Mouse (Mus musculus) urinary bladder, adult 2 months (tissue): Measurements from ENCODE around the gene N4bp3. TPM values are rescaled to one million over a fixed set of nuclear protein-coding genes. Genes with fewer than 3 reads are reported as not detected.
A peak's percentile ranks its signal among the peaks of the same experiment; 100 is the strongest.
"Not testable (repeated sequence)": the region's sequence is repeated elsewhere in the genome, so short reads cannot be mapped to it uniquely, and the experiment has no call there.

ENCODE experiments used
- DNase-seq: peaks from one replicate; pipeline ENCODE4 v3.0.0; 2022; ENCODE audit warnings: low spot score
- polyA plus RNA-seq: library from polyadenylated mRNA; depleted of rRNA; stranded (reverse); fragments of >200 nt; gene quantifications from 2 replicates; pipeline ENCODE4 v1.2.3, GENCODE M21; 2012

Gene N4bp3
- polyA plus RNA-seq, 1 experiment = 4.2 TPM

DNA sequence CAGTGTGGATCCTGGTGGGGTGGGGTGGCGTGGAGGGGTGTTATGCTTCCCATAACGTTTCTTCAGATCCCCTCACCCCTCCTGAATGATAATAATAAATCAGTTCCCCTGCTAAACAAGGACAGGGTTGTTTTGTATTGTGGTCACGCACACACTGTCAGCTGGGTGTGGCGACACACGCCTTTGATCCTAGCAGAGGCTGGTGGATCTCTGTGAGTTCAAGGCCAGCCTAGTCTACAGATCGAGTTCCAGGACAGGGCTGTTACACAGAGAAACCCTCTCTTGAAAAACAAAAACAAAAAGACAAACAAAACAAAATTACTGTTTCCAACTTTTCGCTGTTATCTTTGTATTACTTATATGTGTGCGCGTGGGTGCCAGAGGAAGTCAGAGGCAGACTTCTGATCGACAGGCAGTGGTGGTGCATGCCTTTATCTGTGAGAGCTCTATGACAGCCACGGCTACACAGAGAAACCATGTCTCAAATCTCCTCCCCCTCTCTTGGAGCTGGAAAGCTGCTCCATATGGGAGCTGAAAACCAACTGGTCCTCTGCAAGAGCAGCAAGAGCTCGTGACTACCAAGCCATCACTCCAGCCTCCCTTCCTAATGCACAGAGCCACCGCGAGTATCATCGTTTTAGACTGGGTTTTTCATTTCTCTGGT lies 20.9 kb downstream of the N4bp3 start:
- DNase-seq = no peak

DNA sequence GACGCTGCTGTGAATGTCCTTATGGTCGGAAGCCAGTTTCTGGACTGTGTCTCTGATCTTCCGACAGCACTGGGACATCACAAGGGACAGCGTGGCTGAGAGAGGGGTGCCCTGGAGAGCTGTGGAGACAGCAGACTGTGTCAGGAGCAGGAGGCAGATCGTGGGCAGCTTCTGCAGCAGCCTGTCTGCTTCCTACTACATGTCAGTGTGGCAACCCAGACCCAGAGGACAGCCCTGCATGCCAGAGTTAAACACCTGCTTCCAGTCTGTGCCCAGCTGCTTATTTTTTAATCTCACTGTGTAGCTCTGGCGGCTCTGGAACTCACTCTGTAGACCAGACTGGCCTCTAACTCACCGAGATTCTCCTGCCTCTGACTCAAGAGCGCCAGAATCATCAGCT lies 22.7 kb downstream of the N4bp3 start:
- DNase-seq = no peak

DNA sequence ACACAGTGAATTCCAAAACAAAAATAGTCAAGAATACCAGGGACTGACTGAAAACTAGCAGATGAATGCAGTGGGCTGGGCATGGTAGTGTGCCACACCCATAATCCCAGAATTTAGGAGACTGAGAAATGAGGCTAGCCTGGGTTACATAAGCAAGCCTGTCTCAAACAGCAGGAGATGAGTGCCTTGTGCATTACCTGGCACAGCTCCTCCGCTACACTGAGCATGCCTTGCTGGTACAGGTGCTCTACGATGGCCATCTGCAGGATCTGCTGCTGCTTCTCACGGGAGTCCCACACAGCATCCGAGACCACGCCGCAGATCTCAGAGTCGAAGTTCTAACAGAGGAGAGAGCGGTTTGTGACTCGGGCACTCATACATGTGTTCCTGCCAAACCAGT lies 23.2 kb downstream of the N4bp3 start:
- DNase-seq = no peak

DNA sequence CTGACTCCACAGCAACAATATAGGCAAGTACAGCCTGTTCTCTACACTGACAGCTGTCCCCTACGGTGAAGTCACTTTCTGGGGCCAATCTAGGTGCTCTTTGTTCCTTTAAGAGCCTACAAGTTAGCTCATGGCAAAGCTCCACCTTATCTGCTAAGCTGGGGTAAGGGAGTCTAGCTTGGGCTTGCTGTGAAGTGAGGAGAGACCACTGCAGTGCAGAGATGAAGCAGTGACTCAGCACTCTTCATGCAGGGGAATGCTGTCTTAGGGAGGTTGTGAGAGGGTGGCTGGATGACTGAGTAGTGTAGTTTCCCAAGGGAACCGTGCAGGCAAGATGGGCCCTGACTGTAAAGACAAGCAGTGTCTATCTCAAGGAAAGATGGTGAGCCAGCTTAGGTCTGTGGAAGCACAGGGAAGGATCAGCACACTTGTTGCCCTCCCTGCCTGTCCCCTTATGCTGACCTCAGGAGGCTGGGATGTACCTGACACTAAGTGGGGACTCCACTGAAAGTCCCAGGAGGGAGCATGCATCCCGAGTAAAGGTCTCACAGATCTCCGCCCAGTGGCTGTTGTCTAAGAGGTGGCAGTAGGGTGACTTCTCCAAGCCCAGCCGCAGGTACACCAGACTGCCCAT lies 25.3 kb downstream of the N4bp3 start:
- DNase-seq = no peak

DNA sequence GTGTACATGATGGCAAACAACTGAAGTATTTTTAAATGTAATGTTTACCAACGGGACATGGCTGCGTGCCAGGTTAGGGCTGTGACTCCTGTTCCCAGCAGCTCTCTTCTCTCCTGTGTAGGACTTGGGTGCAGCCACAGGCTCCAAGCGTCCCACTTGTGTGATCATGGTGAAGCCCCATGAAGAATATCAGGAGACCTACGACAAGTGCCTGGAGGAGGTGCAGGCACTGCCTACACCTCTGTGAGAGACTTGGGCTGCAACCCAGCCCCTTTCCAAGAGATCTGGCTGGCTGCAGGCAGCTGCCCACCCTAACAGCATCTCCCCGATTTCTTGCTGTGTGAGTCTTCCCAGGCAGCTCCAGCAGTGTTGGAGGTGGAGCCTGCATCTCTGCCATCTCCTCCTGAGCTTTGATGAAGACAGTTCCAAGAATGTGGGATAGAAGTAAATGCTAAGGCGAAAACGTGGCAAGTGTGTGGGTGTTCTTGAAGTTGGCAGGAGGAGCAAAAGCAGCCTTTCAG lies 27.6 kb downstream of the N4bp3 start:
- no peak for DNase-seq

DNA sequence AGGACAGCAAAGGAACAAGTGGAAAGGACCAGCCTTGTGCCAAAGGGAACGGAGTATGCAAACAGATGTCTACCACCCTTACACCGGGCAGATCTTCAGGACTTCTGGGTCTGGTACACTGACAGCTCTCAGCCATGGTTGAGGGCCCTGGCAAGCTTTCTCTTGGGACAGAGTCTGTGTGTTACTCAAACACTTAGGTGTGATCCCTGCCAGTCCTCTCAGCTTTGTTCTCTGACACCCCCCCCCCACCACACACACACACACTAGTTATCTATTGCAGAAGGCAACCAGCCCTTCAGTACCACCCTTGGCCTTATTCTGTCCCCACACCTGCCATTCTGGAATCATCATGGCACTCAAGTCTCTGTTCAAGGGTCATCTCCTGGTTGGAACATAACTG lies 28.9 kb downstream of the N4bp3 start:
- no peak for DNase-seq

DNA sequence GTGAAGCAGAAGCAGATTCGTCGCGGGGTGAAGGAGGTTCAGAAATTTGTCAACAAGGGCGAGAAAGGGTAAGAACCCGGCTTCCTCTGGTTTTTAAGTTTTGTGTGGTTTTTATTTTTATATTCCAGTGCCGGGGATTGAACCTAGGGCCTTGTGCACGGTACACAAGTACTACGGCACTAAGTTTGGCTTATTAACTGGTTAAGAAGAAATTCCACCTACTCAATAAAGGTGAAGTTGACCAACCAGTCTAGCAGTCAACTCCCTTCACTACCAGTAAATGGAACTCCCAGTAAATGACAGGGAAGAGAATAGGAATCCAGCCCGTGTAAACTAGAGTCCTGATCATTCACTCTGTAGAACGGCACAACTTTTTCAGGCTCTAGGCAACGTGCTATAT lies 30.6 kb downstream of the N4bp3 start:
- no peak for DNase-seq

DNA sequence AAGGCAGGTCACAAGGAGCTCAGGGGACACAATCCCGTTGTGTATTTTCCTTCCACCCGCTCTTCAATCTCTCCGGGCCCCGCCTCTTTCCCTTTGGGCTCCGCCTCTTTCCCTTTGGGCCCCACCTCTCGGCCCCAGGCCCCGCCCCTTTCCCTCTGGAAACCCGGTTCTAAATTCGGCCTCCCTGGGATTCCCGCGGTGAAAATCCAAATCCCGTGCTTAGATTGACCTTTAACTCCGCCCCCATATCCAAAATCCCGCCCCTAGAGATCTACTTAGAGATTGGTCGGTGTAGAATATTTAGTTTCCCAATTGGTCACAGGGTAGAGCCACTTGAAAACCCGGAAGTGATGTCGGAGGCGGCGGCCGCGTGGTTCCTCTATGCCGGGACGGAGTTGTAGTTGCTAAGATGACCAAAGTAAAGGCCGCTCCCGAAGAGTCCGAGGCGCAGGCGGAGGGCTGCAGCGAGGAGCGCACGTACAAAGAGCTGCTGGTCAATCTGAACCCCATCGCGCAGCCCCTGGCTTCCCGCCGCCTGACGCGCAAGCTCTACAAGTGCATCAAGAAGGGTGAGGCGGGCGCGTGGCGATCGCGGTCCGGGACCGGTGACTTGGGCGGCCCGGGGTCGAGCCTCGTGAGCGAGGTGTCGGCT lies 31.1 kb downstream of the N4bp3 start, which contains the start of gene Nhp2:
Gene Nhp2 (plus strand): TSS at position 327 of the 652 bp plus-strand sequence.
- peak; percentile 67 for DNase-seq

DNA sequence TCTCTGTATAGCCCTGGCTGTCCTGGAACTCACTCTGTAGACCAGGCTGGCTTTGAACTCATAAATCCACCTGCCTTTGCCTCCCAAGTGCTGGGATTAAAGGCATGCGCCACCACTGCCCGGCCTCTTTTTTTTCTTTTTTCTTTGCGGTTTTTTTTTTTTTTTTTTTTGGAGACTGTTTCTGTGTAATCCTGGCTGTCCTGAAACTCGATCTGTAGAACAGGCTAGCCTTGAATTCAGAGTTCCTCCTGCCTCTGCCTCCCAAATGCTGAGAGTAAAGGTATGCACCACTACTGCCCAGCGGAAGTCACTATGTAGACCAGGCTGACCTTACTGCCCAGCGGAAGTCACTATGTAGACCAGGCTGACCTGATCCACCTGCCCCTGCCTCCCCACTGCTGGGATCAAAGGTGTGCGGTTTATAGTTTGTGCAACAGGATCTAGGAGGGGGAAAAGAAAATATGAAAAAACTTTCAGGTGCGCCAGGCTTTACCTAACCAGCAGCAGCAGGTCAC lies 31.7 kb downstream of the N4bp3 start:
- DNase-seq = no peak

DNA sequence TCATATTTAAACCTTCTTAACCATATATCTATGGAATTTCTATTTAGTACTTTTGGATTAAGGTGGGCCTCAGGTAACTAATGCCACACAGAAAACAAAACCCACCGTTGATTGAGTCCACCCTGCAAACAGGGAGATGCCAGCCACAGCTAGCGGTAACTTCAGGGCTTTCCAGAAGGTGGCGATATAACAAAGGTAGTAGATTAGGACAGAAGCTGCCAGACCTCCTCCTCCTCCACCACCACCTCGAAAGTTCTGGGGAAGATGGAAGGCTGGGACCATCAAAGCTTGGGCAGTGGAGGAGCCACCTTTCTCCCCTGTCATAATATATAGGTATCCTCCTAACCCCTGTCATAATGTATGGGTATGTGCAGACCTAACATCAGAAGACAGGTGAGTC lies 32.9 kb downstream of the N4bp3 start:
- no peak for DNase-seq

DNA sequence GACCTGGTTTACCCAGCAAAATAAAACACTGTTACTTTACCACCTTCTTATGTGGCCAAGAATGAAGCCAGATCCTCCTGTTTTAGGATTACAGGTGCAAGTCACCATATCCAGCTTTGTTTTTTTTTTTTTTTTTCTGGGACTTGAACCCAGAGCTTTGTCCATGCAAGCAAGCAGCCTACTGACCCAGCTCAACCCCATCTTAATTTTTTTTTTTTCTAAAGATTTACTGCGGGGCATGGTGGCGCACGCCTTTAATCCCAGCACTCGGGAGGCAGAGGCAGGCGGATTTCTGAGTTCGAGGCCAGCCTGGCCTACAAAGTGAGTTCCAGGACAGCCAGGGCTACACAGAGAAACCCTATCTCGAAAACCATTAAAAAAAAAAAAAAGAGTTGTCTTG lies 34.5 kb downstream of the N4bp3 start:
- not testable (repeated sequence) for DNase-seq

DNA sequence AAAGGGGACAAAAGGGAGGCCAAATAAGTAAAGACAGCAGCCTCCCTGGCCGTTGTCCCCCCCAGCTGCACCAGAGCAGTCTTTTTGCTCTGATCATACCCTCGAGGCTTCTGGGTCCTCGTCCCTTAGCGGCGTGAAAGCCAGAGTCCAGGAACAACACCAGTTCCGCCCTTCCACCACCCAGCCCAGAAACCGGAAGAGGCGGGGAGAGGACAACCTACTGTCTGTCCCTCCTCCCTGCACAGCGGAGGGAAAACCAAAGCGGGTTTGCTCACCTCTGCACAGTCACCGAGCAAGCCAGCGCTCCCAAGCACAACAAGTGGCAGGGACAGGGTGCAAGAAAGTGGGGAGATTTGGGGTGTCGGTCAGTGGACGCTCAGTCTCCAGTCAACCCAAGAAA lies 35.0 kb downstream of the N4bp3 start:
- DNase-seq = peak; percentile 61

DNA sequence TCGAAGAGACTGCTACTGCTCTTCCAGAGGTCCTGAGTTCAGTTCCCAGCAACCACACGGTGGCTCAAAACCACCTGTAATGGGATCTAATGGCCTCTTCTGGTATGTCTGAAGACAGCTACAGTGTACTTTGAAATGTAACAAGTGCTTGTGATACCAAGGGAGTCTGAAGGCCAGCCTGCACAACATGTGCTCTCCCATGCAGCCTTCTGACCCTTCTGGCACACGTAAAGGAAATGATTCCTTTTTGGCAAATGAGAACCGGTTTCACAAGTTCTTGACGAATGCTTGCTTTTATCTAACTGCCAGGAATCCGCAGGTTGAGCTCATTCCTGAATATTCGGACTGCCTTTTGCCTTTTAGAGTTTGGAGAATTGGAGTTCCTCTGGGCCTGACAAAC lies 35.5 kb downstream of the N4bp3 start:
- no peak for DNase-seq

DNA sequence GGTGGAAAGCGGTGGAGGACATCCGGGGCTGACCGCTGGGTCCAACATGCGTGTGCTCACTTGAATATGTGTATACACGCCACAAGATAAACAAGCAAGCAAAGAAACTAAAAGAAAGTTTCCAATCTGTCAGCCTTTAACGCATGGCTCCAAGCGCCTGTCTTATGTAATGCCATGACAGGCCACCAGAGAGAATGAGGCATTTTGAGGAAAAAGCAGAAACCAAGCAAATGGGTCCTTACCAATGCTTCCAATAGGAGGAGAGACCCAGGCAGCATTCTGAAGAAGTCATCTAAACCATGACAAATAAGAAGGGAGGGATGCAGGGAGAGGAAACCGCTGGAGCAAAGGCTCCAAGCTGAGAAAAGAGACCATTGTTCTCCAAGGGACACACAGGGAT lies 36.4 kb downstream of the N4bp3 start:
- DNase-seq = no peak

DNA sequence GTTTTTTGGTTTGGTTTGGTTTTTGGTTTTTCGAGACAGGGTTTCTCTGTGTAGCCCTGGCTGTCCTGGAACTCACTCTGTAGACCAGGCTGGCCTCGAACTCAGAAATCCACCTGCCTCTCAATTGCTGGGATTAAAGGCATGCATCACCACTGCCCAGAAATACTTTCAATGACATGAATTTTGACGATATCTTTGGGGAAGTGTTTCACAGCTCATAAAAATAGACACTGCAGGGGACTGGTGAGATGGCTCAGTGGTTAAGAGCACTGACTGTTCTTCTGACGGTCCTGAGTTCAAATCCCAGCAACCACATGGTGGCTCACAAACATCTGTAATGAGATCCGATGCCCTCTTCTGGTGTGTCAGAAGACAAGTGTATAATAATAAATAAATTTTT lies 40.7 kb downstream of the N4bp3 start:
- DNase-seq = not testable (repeated sequence)

DNA sequence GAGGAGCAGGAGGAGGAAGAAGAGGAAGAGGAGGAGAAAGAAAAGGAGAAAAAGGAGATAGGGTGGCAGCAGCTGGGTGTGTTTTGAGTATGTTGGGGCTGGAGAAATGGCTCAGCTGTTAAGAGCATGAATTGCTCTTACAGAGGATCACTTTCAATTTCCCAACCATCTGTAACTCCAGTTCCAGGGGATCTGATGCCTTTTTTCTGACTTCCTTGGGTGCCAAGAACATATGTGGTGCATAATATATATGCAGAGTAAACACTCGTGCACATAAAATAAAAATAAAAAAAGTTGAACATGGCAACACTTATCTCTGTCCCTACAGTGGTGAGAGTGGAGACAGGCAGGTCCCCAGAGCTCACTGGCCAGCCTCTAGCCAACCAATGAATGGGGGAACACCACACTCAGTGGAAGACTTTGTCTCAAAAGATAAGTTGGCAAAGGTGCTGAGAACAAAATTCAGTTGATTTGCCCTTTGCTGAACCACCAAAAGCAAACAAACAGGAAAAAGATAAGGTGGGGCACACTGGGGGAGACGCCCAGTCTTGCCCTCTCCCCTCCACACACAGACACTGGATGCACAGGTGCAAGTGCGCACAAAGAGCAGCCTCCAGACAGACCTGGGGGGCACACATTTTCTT lies 41.3 kb downstream of the N4bp3 start:
- DNase-seq = no peak

DNA sequence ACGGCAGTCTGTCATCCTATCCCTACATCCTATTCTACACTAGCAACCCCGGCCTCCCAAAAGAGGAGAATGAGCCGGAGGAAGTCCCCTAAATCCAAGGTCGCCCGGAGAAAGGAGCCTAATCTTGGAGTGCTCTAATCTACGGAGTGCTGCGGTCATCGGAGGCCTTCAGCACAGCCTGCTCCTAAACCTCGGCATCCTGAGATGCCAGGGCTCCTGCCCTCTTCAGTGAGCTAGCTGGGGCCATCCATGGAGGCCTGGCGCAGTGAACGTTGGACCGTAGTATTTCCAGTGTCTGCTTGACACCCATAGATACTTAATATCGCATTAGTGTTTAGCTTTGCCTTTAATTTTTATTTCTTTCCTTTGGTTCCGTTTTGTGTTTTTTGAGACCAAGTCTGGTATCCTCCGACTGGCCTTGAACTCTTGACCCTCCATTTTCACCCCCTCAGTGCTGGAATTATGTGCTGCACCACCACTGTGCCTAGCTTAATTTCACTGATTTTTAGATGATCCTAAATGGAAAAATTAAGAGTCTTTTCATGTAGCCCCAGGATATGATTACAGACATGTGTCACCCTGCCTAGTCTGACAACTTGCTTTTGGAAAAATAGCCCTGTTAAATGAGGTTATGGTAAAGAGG lies 43.4 kb downstream of the N4bp3 start:
- DNase-seq = no peak

DNA sequence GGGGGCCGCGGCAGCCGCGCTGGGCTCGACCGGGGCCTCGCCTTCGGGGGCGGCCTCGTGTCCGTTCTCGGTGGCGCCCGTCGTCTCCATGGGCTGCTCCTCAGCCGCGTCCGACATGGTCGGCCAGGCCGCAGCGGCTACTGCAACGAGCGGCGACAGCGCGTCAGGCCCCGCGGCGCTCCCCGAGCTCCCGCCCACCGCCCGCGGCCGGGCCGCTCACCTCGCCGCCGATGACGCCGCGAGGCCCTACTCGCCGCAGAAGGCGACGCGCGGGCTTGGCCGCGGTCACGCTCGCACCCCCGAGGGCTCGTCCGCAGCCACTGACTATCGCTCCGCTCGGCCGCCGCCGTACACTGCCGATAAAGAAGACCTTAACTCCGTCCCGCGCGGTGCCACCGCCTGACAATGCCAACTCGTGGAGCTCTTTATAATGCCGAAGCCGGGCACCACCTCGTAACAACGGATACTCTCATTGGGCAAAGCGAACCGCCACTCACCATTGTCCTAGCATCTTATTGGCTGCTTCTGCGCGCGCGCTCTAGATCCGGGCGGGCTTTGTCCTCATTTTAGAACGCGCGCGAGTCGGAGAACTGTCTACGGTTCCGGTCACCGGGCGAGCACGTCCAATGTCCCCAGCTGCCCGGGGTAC lies 44.1 kb downstream of the N4bp3 start, which contains the start of gene Hnrnpab:
Gene Hnrnpab (minus strand): TSS at position 401 of the 649 bp plus-strand sequence.
- peak; percentile 98 for DNase-seq

DNA sequence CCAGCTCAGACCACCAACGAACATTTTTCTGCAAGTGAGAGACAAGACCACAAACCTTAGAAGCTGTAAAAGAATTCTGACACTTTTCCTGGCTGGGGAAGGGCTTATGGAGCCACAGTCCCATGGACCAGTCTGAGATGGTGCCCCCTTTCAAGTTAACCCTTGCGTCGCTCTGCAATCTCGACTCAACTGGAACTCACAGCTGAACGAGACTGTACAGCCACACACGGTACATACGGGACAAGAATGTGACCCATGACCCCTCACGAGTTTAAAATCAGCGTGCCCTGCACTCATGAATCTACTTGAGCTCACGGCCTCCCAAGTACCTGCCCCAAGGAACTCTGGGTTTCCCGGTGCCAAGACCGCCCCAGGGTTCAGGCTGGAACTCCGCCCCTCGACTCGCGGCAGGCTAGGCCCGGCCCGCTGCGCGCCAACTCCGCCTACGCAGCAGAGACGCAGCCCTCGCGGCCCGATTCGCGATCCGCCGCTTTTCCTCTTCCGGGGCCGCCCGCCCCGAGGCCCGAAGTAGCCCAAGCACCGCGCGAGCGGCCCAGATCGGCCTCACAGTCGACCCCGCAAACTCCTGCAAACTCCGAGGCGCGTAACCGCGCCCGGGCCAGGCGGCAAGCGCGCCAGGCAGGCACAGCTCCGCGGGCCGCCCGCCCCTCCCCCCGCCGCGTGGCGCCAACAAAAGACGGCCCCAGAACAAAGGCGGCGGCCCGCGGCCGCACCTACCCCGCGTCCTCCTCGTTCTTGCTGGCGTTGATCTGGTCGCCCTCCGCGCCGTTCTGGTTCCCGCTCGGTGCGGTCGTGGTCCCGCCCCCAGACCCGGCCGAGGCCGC lies 44.8 kb downstream of the N4bp3 start:
- DNase-seq = peak; percentile 89

DNA sequence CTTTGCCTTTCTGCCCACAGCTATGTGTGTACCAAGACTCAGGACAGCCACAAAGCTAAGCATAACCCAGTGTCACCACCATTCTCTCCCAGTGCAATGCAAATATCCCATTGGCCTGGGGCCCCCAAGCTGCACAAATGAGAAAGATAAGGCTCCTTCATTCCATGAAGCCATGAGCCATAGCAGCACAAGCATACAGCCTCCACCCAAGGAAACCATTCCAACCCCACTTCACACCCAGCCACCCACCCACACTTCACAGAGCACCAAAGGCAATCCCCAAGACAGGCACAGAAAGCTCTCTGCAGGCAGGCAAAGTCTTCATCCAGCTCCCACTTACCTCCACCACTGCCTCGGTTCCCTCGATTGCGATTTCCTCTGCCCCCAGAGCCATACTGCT lies 48.4 kb downstream of the N4bp3 start:
- DNase-seq = no peak
